Mouse (Mus musculus) forebrain, embryonic 13.5 days (tissue): ENCODE measurements around the gene Tas1r3. TPM values are rescaled to one million over a fixed set of nuclear protein-coding genes. Genes with fewer than 3 reads are reported as not detected.
A peak's percentile ranks its signal among the peaks of the same experiment; 100 is the strongest.

Source experiments
- ATAC-seq: fragments of 200-750 bp; cut with Nextera tagmentation; 2 replicates; pipeline ENCODE4 v1.8.0; 2017
- H3K27ac ChIP-seq: fragments of 300-500 bp; sonication (generic); 2 replicates; pipeline ENCODE4 v1.5.1; 2015; ENCODE audit warnings: inconsistent platforms, mild to moderate bottlenecking, moderate library complexity
- H3K27me3 ChIP-seq: fragments of 300-500 bp; sonication (generic); 2 replicates; pipeline ENCODE4 v1.6.1; 2015; ENCODE audit warnings: mild to moderate bottlenecking, inconsistent platforms
- H3K36me3 ChIP-seq: fragments of 300-500 bp; sonication (generic); 2 replicates; pipeline ENCODE4 v1.6.1; 2015; ENCODE audit warnings: mild to moderate bottlenecking, inconsistent platforms; ENCODE audit not compliant: poor library complexity, severe bottlenecking
- H3K4me1 ChIP-seq: fragments of 300-500 bp; sonication (generic); 2 replicates; pipeline ENCODE4 v1.6.1; 2015; ENCODE audit warnings: inconsistent platforms
- H3K4me2 ChIP-seq: fragments of 300-500 bp; sonication (generic); 2 replicates; pipeline ENCODE4 v1.6.1; 2015; ENCODE audit warnings: inconsistent platforms, mild to moderate bottlenecking, moderate library complexity
- H3K4me3 ChIP-seq: fragments of 300-500 bp; sonication (generic); 2 replicates; pipeline ENCODE4 v1.5.1; 2015; ENCODE audit warnings: mild to moderate bottlenecking, inconsistent platforms
- H3K9ac ChIP-seq: fragments of 300-500 bp; sonication (generic); 2 replicates; pipeline ENCODE4 v1.6.1; 2015; ENCODE audit warnings: mild to moderate bottlenecking, inconsistent platforms
- H3K9me3 ChIP-seq: fragments of 300-500 bp; sonication (generic); replicated peaks from 2 replicates; pipeline ENCODE4 v1.6.1; 2016; ENCODE audit warnings: inconsistent platforms
- WGBS: fragments of 180-500 bp; shearing (Covaris S2); methylation state at CpG from one replicate; pipeline ENCODE4 v1.1.7; 2015; 5-methylcytosine and 5-hydroxymethylcytosine counted together
- polyA plus RNA-seq: library from polyadenylated mRNA; unstranded; fragments of >200 nt; fragmentation: Nextera tagmentation; extraction: Ambion mirVana; gene quantifications from 2 replicates; pipeline ENCODE4 v1.2.1, GENCODE M21; 2015

Gene Tas1r3
- 0.58 and 0.72 TPM in 2 replicates for polyA plus RNA-seq

GRCm38 (mm10) chr4:155863001-155863400, at the start of gene Tas1r3:
Gene Tas1r3, minus strand, starts transcription at chr4:155863362.
- peaks cover 71% of the 10 kb centered on the region for H3K36me3 ChIP-seq
- 86% methylated on average over 5 of the region's 5 CpGs for WGBS
- H3K9me3 ChIP-seq, result no peaks in the 10 kb centered on the region
- no peak within 1 kb of the TSS for H3K4me3 ChIP-seq
- no peak within 1 kb of the TSS for H3K4me2 ChIP-seq
- H3K9ac ChIP-seq, result no peak within 1 kb of the TSS
- no peaks in the 10 kb centered on the region for H3K27me3 ChIP-seq
- peaks cover 3% of the 10 kb centered on the region; the same call in 1 of the 2 replicates for H3K4me1 ChIP-seq
- no peak within 1 kb of the TSS for H3K27ac ChIP-seq
- no peak for ATAC-seq

- no peak overlapping the region for H3K4me3 ChIP-seq
- no peak for ATAC-seq
- H3K9me3 ChIP-seq, result no peaks in the 10 kb centered on the region
- 93% methylated on average over 4 of the region's 4 CpGs for WGBS
- H3K36me3 ChIP-seq, result peaks cover 40% of the 10 kb centered on the region
- H3K4me1 ChIP-seq, result no peaks in the 10 kb centered on the region
- no peak overlapping the region for H3K4me2 ChIP-seq
- H3K9ac ChIP-seq, result no peak overlapping the region
- H3K27me3 ChIP-seq, result no peaks in the 10 kb centered on the region
- no peak overlapping the region for H3K27ac ChIP-seq
Observed at GRCm38 (mm10) chr4:155908751-155909150, 45.6 kb upstream of the Tas1r3 start.

GRCm38 (mm10) chr4:155908281-155908680, 45.1 kb upstream of the Tas1r3 start:
- peaks cover 44% of the 10 kb centered on the region for H3K36me3 ChIP-seq
- no peaks in the 10 kb centered on the region for H3K4me1 ChIP-seq
- no peak overlapping the region for H3K9ac ChIP-seq
- no peak overlapping the region for H3K27ac ChIP-seq
- H3K4me2 ChIP-seq, result no peak overlapping the region
- no peak overlapping the region for H3K4me3 ChIP-seq
- WGBS, result 82% methylated on average over 7 of the region's 7 CpGs
- no peak; the same call in 1 of the 2 replicates for ATAC-seq
- H3K27me3 ChIP-seq, result no peaks in the 10 kb centered on the region
- H3K9me3 ChIP-seq, result no peaks in the 10 kb centered on the region

- no peak overlapping the region for H3K9ac ChIP-seq
- no peak for ATAC-seq
- no peak overlapping the region for H3K27ac ChIP-seq
- 88% methylated on average over 11 of the region's 11 CpGs for WGBS
- no peaks in the 10 kb centered on the region for H3K27me3 ChIP-seq
- H3K4me3 ChIP-seq, result no peak overlapping the region
- H3K4me1 ChIP-seq, result no peaks in the 10 kb centered on the region
- H3K4me2 ChIP-seq, result no peak overlapping the region
- peaks cover 57% of the 10 kb centered on the region for H3K36me3 ChIP-seq
- H3K9me3 ChIP-seq, result no peaks in the 10 kb centered on the region
Observed at GRCm38 (mm10) chr4:155907003-155907402, 43.8 kb upstream of the Tas1r3 start.

GRCm38 (mm10) chr4:155906125-155906524, 43.0 kb upstream of the Tas1r3 start:
- Histone ChIP-seq H3K36me3 (peaks cover 66% of the 10 kb centered on the region), H3K27me3 (no peaks in the 10 kb centered on the region), H3K27ac (no peak overlapping the region), H3K4me1 (no peaks in the 10 kb centered on the region), H3K9me3 (no peaks in the 10 kb centered on the region), H3K9ac (no peak overlapping the region), H3K4me3 (no peak overlapping the region), H3K4me2 (no peak overlapping the region)
- 80% methylated on average over 9 of the region's 9 CpGs for WGBS
- ATAC-seq, result no peak

- no peak overlapping the region for H3K9ac ChIP-seq
- no peak overlapping the region for H3K4me2 ChIP-seq
- ATAC-seq, result no peak; the same call in 1 of the 2 replicates
- H3K9me3 ChIP-seq, result no peaks in the 10 kb centered on the region
- H3K27me3 ChIP-seq, result no peaks in the 10 kb centered on the region
- no peaks in the 10 kb centered on the region for H3K4me1 ChIP-seq
- 86% methylated on average over 13 of the region's 13 CpGs for WGBS
- no peak overlapping the region for H3K4me3 ChIP-seq
- no peak overlapping the region for H3K27ac ChIP-seq
- H3K36me3 ChIP-seq, result peaks cover 71% of the 10 kb centered on the region
Observed at GRCm38 (mm10) chr4:155905634-155906033, 42.5 kb upstream of the Tas1r3 start.

- Histone ChIP-seq H3K36me3 (peaks cover 82% of the 10 kb centered on the region), H3K4me2 (no peak overlapping the region), H3K27ac (no peak overlapping the region), H3K27me3 (no peaks in the 10 kb centered on the region), H3K9me3 (no peaks in the 10 kb centered on the region), H3K4me3 (no peak overlapping the region), H3K4me1 (no peaks in the 10 kb centered on the region), H3K9ac (no peak overlapping the region)
- ATAC-seq, result no peak
- 92% methylated on average over 13 of the region's 13 CpGs for WGBS
Observed at GRCm38 (mm10) chr4:155904318-155905102, 41.3 kb upstream of the Tas1r3 start.

- ATAC-seq, result no peak
- Histone ChIP-seq H3K4me3 (no peak overlapping the region), H3K36me3 (peaks cover 95% of the 10 kb centered on the region), H3K27ac (no peak overlapping the region), H3K4me2 (no peak overlapping the region), H3K27me3 (no peaks in the 10 kb centered on the region), H3K4me1 (no peaks in the 10 kb centered on the region), H3K9ac (no peak overlapping the region), H3K9me3 (no peaks in the 10 kb centered on the region)
- 96% methylated on average over 13 of the region's 13 CpGs for WGBS
Observed at GRCm38 (mm10) chr4:155903246-155903645, 40.1 kb upstream of the Tas1r3 start.

- Histone ChIP-seq H3K4me3 (no peak overlapping the region), H3K9me3 (no peaks in the 10 kb centered on the region), H3K4me2 (no peak overlapping the region), H3K27ac (no peak overlapping the region), H3K4me1 (no peaks in the 10 kb centered on the region), H3K9ac (no peak overlapping the region), H3K36me3 (peaks cover 95% of the 10 kb centered on the region), H3K27me3 (no peaks in the 10 kb centered on the region)
- ATAC-seq, result no peak
- WGBS, result 87% methylated on average over 3 of the region's 3 CpGs
Observed at GRCm38 (mm10) chr4:155901205-155901604, 38.0 kb upstream of the Tas1r3 start.

- Histone ChIP-seq H3K9ac (no peak overlapping the region), H3K4me1 (peaks cover 15% of the 10 kb centered on the region), H3K9me3 (no peaks in the 10 kb centered on the region), H3K4me3 (no peak overlapping the region), H3K27me3 (no peaks in the 10 kb centered on the region), H3K4me2 (no peak overlapping the region), H3K36me3 (peaks cover 82% of the 10 kb centered on the region), H3K27ac (no peak overlapping the region)
- 95% methylated on average over 7 of the region's 7 CpGs for WGBS
- ATAC-seq, result no peak
Observed at GRCm38 (mm10) chr4:155899355-155899754, 36.2 kb upstream of the Tas1r3 start.

GRCm38 (mm10) chr4:155898318-155898717, 35.2 kb upstream of the Tas1r3 start:
- H3K4me1 ChIP-seq, result peaks cover 25% of the 10 kb centered on the region
- no peaks in the 10 kb centered on the region for H3K9me3 ChIP-seq
- peaks cover 71% of the 10 kb centered on the region for H3K36me3 ChIP-seq
- no peak overlapping the region for H3K27ac ChIP-seq
- no peak overlapping the region for H3K4me3 ChIP-seq
- H3K27me3 ChIP-seq, result no peaks in the 10 kb centered on the region
- no peak for ATAC-seq
- no peak overlapping the region for H3K4me2 ChIP-seq
- H3K9ac ChIP-seq, result no peak overlapping the region
- 96% methylated on average over 2 of the region's 2 CpGs for WGBS

GRCm38 (mm10) chr4:155896461-155896860, 33.3 kb upstream of the Tas1r3 start:
- Histone ChIP-seq H3K4me2 (no peak overlapping the region), H3K4me1 (peaks cover 33% of the 10 kb centered on the region), H3K36me3 (peaks cover 53% of the 10 kb centered on the region), H3K4me3 (no peak overlapping the region), H3K9ac (no peak overlapping the region), H3K27me3 (no peaks in the 10 kb centered on the region), H3K9me3 (no peaks in the 10 kb centered on the region), H3K27ac (no peak overlapping the region)
- no peak for ATAC-seq
- WGBS, result 95% methylated on average over 12 of the region's 12 CpGs

- Histone ChIP-seq H3K27me3 (no peaks in the 10 kb centered on the region), H3K9me3 (no peaks in the 10 kb centered on the region), H3K36me3 (peaks cover 46% of the 10 kb centered on the region), H3K4me2 (peak overlapping the region; percentile 99), H3K4me1 (peaks cover 38% of the 10 kb centered on the region), H3K9ac (no peak overlapping the region), H3K27ac (no peak overlapping the region), H3K4me3 (0 out of 2 replicates have a peak overlapping the region, but pooled peaks have one; percentile 96)
- WGBS, result 98% methylated on average over 4 of the region's 4 CpGs
- no peak for ATAC-seq
Observed at GRCm38 (mm10) chr4:155895826-155896225, 32.7 kb upstream of the Tas1r3 start.
